Mouse (Mus musculus): ENCODE data around the gene Hfe.

Hfe gene

DNA sequence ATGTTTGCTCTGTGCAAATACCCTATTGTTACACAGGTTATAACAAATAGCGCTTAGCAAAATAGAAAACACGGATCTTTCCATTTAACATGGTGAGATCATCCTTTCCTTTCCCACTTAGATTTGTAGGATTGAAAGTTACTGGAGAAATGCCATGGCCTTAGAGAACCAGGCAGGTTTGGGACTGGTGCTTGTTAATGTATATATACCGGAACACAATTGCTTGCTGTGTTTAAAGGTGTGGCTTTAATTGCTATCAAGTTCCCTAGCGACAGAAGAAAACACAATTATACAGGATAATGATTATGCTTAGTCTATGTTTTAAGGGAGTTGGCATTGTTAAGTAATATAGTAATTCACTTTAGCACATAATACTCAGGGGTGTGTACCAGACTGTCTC is 23.5 kb downstream of the Hfe start:
- ChIA-PET CTCF (no interaction called here), POLR2A (interaction anchor here in 2 of 4 experiments (1.2 to 10.4 kb wide), 6 partner anchors 10 to 102 kb away, joined by 3 to 352 read pairs (median 84); partner anchors contain the start of genes Hist1h4c (in 2 of the 2), Hist1h1a (in 1 of the 2), Hist1h1c (in 1 of the 2) and Hist1h1t (in 1 of the 2))

DNA sequence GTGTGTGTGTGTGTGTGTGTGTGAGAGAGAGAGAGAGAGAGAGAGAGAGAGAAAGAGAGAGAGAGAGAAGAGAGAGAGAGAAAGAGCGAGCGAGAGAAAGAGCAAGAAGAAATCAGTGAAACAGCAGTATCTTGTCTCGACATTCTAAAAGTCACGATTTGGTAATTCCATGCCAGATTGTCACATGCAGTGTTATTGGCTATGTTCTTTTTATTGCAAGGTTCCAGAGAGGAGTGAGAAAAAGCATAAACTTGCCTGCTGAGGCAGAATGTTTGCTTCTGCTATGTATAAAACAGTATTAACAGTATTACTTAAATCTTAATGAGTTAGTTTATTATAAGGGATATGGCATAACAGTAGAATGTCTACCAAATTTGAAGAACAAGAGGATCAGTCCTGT is 24.7 kb downstream of the Hfe start:
- ChIA-PET POLR2A (interaction anchor here (0.5 to 10.4 kb wide), 41 partner anchors 10 to 1899 kb away, joined by 3 to 469 read pairs (median 54); partner anchors contain the start of genes Hist1h1c (in 4 of the 4), Hist1h1e (in 3 of the 4), Hist1h1t (in 3 of the 4) and Hist1h2bb (in 3 of the 4)), CTCF (no interaction called here)

DNA sequence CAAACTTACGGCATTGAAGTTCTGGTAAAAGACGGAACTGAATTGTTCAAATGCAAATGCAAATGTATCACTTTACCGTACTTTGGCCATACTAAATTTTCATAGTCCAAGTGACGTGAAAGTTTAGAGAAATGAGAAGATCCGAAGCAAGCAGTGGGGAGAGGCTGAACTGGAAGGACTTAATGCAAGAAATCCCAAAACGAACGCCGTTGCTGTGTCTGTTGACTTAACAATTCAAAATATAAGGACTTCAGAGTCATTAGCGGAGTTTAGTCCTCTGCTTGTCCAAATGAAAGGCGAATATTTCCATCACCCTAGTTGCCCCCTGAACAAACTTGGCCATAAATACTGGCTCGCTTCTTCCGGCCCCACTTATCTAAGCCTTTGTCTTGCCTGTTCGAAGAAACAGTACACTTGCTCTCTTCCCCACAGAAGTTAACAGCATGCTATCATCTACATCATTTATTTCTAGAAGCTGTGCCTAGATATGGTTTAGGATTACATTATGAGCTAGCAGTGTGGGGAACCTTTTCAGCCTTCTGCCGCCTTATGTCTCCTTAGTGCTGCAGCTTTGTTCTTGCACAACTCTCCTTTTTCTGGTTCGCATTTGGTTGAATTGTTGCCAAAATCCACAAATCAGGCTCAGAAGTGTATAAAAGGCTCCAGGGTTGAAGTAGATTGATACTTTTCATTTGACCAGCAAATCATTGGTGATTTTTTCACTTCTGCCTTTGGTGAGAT is 25.4 kb downstream of the Hfe start:
- ChIA-PET CTCF (interaction anchor here in 2 of 4 experiments (2.0 to 2.8 kb wide), 2 partner anchors 13 kb away, joined by 9 to 23 read pairs; partner anchors contain the start of gene Hist1h4c (in 2 of the 2)), POLR2A (interaction anchor here (0.5 to 10.4 kb wide), 94 partner anchors 9 to 1968 kb away, joined by 3 to 469 read pairs (median 19); partner anchors contain the start of genes Hist1h1c (in 4 of the 4), Hist1h1t (in 4 of the 4), Hist1h2be (in 4 of the 4) and Hist1h3b (in 4 of the 4))

DNA sequence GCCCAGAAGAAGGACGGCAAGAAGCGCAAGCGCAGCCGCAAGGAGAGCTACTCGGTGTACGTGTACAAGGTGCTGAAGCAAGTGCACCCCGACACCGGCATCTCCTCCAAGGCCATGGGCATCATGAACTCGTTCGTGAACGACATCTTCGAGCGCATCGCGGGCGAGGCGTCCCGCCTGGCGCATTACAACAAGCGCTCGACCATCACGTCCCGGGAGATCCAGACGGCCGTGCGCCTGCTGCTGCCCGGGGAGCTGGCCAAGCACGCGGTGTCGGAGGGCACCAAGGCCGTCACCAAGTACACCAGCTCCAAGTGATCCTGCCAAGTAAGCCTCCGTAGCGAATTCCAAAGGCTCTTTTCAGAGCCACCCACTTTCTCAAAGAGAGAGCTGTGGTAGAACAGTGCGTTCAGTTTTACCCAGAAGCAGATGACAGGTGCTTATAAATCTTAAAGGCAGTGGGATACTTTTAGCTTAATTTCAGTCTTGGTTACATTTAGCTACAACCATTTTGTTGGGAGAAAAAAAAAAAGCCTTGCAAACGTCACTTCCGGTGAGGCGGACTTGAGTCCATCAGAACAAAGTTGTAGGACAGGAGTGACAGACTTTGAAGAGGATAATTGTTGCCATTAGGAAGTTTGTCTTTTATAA is 26.2 kb downstream of the Hfe start:
- CTCF ChIA-PET, result interaction anchor here (0.6 to 2.8 kb wide), 9 partner anchors 13 to 732 kb away, joined by 3 to 23 read pairs (median 4); partner anchors contain the start of genes Hist1h4c (in 2 of the 4), Hist1h3b (in 1 of the 4), Hist1h4a (in 1 of the 4) and Hist1h4b (in 1 of the 4)

DNA sequence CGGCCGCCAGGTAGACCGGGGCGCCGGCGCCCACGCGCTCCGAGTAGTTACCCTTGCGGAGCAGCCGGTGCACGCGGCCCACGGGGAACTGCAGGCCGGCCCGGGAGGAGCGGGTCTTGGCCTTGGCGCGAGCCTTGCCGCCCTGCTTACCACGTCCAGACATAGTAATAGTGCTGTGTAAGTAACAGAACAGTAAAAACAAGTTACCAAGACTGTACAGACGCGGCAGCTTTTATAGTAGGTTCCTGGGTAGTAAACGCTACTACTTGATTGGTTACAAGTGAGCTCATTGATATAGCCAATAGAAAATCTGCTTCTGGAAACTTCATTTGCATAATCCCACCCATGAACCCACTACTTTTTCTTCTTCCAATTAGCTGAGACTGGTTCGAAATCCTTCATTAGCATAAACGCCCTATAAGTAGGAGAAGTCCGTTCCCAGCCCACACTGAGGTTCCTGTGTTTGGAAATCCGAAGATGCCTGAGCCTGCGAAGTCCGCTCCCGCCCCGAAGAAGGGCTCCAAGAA is 26.8 kb downstream of the Hfe start, which contains the start of the genes Hist1h2ac and Hist1h2bc:
Gene Hist1h2ac (minus strand): TSS at position 194 of the 527 bp plus-strand sequence.
Gene Hist1h2bc (plus strand): TSS at position 445 of the 527 bp plus-strand sequence.
- ChIA-PET CTCF (interaction anchor here (0.6 to 2.8 kb wide), 8 partner anchors 13 to 732 kb away, joined by 3 to 23 read pairs (median 4); partner anchors contain the start of genes Hist1h4c (in 3 of the 4), Hist1h3b (in 1 of the 4) and Hist1h4a (in 1 of the 4)), POLR2A (interaction anchor here (0.5 to 10.4 kb wide), 202 partner anchors 7 to 1967 kb away, joined by 3 to 469 read pairs (median 7); partner anchors contain the start of genes Hist1h1a (in 4 of the 4), Hist1h1c (in 4 of the 4), Hist1h1t (in 4 of the 4) and Hist1h2ae (in 4 of the 4))

More for the DNA sequence above, 26.2 kb downstream of the Hfe start:
- POLR2A ChIA-PET, result interaction anchor here (0.5 to 10.4 kb wide), 198 partner anchors 10 to 1967 kb away, joined by 3 to 469 read pairs (median 7); partner anchors contain the start of genes Hist1h1a (in 4 of the 4), Hist1h1c (in 4 of the 4), Hist1h1t (in 4 of the 4) and Hist1h2ae (in 4 of the 4)

DNA sequence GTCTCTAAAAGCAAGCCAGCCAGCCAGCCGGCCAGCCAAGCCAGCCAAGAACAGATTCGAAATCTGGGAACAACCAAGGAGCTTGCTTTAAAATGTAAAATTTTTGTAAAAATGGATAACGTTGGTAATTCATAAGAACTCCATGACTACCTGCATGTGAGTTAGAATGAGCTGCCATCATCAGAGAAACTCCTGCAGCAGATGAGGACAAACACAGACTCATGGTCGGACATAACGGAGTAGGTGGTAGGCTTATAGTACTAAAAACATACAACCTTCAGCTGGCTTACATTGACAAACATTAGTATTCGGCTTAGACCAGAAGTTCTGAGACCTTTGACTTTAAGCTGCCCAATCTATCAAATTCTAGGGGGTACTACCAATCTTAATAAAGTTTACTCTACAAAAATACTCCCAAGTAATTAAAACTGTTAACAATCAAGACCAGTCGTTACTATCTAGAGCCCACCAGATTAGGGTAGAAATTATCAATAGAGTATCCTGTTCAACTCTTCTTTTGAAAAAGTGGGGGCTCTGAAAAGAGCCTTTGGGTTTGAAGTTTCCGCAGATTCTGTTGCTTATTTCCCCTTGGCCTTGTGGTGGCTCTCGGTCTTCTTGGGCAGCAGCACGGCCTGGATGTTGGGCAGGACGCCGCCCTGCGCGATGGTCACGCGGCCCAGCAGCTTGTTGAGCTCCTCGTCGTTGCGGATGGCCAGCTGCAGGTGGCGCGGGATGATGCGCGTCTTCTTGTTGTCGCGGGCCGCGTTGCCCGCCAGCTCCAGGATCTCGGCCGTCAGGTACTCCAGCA is 27.5 kb downstream of the Hfe start:
- POLR2A ChIA-PET, result interaction anchor here (0.5 to 10.4 kb wide), 190 partner anchors 8 to 1929 kb away, joined by 3 to 469 read pairs (median 7); partner anchors contain the start of genes Hist1h1a (in 4 of the 4), Hist1h2ae (in 4 of the 4), Hist1h2be (in 4 of the 4) and Hist1h2bg (in 4 of the 4)
- CTCF ChIA-PET, result interaction anchor here in 3 of 4 experiments (0.6 to 2.8 kb wide), 5 partner anchors 14 to 77 kb away, joined by 3 to 23 read pairs (median 5); partner anchors contain the start of genes Hist1h4c (in 3 of the 3) and Hist1h4a (in 1 of the 3)

DNA sequence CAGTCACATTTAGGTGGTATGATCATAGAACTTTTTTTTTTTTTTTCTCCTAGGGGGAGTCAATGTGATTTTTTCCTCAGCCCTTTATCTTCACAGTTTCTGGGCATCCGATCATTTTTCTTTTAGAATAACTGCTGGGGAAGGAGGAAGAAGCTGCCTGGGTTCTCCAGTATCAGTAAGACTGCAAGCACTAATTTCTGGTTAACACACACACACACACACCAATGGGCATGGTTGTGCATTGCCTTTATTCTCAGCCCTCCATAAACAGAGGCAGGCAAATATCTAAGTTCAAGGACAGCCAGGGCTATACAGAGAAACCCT is 28.1 kb downstream of the Hfe start:
- POLR2A ChIA-PET, result interaction anchor here (0.7 to 10.4 kb wide), 79 partner anchors 8 to 1640 kb away, joined by 3 to 469 read pairs (median 22); partner anchors contain the start of genes Hist1h1a (in 3 of the 4), Hist1h1c (in 3 of the 4), Hist1h1e (in 3 of the 4) and Hist1h1t (in 3 of the 4)

DNA sequence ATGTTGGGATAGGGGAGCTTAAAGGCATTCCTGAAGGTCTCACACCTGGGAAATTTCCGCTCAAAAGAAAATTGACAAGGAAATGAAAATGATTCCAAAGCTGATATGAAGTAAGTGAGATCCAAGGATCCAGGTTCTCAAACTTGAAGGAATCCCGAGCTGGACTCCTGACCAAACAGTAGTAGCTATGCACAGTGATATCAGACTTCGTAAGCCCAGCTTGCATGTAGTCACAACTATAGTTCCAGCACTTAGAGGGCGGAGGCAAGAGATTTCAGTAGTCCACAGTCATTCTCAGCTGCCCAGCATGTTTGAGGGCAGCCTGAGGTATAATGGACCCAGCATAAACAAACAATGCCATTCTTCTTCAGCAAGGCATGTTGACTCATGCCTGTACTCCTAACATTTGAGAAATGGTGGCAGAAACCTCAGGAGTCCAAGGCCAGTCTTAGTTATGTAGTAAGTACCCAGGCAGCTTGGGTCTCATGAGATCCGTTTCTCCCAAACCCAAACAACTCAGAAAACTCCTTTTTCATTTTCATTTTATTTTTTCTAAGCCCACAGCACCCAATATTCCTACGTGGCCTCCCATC is 28.6 kb downstream of the Hfe start:
- POLR2A ChIA-PET, result interaction anchor here (0.6 to 10.4 kb wide), 64 partner anchors 8 to 1639 kb away, joined by 3 to 469 read pairs (median 24); partner anchors contain the start of genes Hist1h4c (in 4 of the 4), Hist1h1a (in 3 of the 4), Hist1h1c (in 3 of the 4) and Hist1h1e (in 3 of the 4)
- CTCF ChIA-PET, result no interaction called here

More for the DNA sequence above, 28.1 kb downstream of the Hfe start:
- CTCF ChIA-PET, result interaction anchor here in 2 of 4 experiments (0.6 to 2.8 kb wide), 3 partner anchors 15 to 72 kb away, joined by 3 to 23 read pairs (median 5); partner anchors contain the start of gene Hist1h4c (in 2 of the 2)

DNA sequence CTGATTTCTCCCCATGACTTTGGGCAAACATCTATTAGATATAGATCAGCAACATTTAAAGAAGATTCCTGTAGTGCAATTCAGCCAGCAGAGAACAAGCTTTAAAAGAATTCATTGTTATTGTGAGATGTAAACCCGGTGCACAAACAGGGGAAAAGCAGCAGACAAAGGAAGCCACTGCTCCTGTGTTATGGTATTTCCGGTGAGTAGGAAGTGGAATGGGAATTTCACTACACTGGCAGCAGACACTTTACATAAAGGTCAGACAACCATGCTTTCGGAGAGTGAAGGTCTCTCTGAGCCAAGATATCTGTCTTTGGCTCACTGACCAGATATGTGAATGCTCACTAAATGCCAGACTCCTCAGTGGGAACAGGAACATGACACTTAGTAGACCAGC is 48.1 kb downstream of the Hfe start:
- ChIA-PET CTCF (no interaction called here), POLR2A (interaction anchor here in 3 of 4 experiments (0.8 to 14.2 kb wide), 8 partner anchors 20 to 107 kb away, joined by 3 to 92 read pairs (median 4); partner anchors contain the start of genes Hist1h2ac (in 3 of the 3), Hist1h2bc (in 3 of the 3), Hist1h2be (in 1 of the 3) and Hist1h4a (in 1 of the 3))

DNA sequence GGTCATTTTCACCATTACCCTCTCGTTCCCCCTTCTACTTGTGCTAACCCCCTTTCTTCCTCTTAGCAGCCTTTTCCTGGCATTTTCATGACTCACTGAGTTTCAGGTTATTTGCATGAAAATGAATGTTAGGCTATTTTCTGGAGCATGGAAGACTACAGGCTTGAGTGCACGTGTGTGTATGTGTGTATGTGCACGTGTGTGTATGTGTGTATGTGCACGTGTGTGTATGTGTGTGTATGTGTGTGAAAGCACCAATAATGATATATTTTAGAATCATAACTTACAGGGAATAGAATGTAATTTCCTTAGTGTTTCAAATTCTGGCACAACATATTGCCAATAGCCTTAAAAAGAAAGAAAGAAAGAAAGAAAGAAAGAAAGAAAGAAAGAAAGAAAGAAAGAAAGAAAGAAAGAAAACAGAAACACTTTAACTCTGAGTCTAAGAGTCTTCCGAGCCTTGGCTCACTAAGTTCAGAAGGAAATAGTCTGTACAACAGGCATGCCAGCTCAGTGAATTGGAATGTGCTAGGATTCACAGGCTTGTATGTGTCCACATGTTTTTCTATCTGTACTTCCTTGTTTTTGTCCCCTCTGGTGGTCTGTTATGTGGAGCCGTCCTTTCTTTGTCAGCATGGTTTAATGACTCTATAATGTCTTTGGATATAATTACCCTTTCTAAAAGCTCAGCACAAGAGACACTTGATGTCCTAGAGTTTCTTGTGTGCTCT is 50.9 kb downstream of the Hfe start:
- POLR2A ChIA-PET, result interaction anchor here in 3 of 4 experiments (0.9 to 14.2 kb wide), 3 partner anchors 23 to 24 kb away, joined by 3 to 92 read pairs (median 14); partner anchors contain the start of genes Hist1h2ac (in 3 of the 3) and Hist1h2bc (in 3 of the 3)
- CTCF ChIA-PET, result no interaction called here

Data from embryonic stem cell, embryonic (primary cell).